Mouse (Mus musculus): ENCODE data around the gene Cacfd1.

Gene Cacfd1

GRCm38 (mm10) chr2:27026857-27027617 is 17.3 kb downstream of the Cacfd1 start:
- DNase-seq (ENCODE audit: low spot score in 2 of 2): peak; percentile 26 to 38

- DNase-seq (ENCODE audit: low spot score in 2 of 2): peak; percentile 90
These were observed 18.1 kb downstream of the Cacfd1 start, which contains the start of gene Slc2a6 for GRCm38 (mm10) chr2:27027618-27028436. Gene Slc2a6, minus strand, starts transcription at chr2:27027998.

- peak; percentile 70 to 80 for DNase-seq (ENCODE audit: low spot score in 2 of 2)
These were observed 18.8 kb downstream of the Cacfd1 start for GRCm38 (mm10) chr2:27028437-27029015.

- no peak for DNase-seq (ENCODE audit: low spot score in 2 of 2)
These were observed 22.6 kb downstream of the Cacfd1 start for GRCm38 (mm10) chr2:27032361-27032760.

GRCm38 (mm10) chr2:27036003-27036402 is 26.3 kb downstream of the Cacfd1 start:
- no peak for DNase-seq (ENCODE audit: low spot score in 2 of 2)

DNA sequence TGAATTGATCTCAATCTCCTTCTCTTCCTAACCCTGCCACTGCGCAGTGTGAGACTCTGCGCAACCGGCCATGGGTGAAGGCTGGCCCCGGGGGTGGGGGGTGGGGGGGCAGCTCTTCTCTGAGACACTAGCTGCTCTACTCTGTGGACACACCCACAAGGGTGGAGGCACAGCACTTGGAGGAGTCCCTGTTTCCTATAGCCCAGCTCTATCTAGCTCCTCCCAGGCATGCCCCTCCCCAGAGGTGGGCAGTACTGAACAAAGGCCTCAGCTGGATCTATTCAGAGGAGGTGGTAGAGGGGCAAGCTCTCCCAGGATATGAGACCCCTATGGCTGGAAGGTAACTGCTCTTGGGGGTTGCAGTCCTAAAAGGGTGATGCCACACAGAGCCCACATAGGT is 27.3 kb downstream of the Cacfd1 start:
- no peak for DNase-seq (ENCODE audit: low spot score in 2 of 2)

- DNase-seq (ENCODE audit: low spot score in 2 of 2): peak; percentile 60 to 66
These were observed 28.9 kb downstream of the Cacfd1 start for GRCm38 (mm10) chr2:27038596-27038995.

GRCm38 (mm10) chr2:27039286-27039685 is 29.6 kb downstream of the Cacfd1 start:
- DNase-seq (ENCODE audit: low spot score in 2 of 2): no peak

DNA sequence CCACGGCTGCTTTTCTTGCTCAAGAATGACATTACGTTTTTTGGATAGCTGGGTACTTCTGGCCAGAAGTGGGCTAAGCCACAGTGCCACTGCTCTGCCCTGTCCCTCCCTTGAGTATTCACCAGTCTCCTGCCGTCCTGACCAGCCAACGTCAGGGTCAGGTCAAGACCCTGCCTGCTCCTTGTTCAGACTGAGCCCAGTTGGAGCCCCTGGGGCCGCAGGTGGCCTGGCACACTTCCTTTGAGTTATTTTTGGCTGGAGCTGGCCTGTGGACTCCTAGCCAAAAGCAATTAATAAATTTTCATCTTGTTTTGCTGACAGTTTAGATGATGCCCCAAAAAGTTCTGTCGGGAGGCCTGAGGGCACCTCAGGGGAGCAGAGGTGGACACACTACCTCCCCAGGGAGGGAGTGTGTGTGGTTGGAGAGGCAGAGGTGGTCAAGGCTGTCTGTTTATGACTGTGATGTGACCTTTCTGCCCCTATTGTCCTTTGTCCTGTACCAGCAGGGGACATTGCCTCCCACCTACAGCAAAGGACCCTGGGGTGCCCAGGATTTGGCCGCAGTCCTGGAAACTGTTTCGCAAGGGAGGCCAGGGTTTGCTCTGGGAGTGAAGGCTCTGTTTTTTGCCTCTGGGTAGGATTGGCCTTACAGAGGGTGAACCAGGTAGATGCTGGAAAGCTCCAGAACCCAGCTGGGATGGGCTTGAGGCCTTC is 32.6 kb downstream of the Cacfd1 start:
- DNase-seq (ENCODE audit: low spot score in 2 of 2): no peak

- DNase-seq (ENCODE audit: low spot score in 2 of 2): peak in 1 of 2 experiments; percentile 65
These were observed 33.7 kb downstream of the Cacfd1 start for GRCm38 (mm10) chr2:27043461-27043860.

DNA sequence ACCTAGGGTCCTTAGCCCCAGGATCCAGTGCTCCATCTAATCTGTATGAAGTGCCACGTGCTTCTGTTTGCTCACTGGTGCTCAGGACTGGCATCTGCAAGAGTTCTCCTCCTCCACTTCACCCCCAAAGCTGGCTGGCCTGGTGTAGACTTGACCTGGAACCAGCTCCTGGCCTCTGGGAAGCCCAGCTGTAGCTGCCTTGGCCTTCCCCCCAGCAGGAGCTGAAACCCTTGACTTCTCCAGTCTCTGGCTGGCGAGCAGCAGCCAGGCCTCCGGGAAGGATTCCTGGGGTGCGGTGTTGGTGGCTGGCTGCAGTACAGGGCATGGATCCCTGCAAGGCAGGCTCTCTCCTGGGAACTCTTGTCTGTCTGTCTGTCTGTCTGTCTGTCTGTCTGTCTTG is 34.4 kb downstream of the Cacfd1 start:
- no peak for DNase-seq (ENCODE audit: low spot score in 2 of 2)

- DNase-seq (ENCODE audit: low spot score in 2 of 2): no peak
These were observed 34.9 kb downstream of the Cacfd1 start for GRCm38 (mm10) chr2:27044641-27045040.

GRCm38 (mm10) chr2:27045979-27046770 is 36.4 kb downstream of the Cacfd1 start:
- no peak for DNase-seq (ENCODE audit: low spot score in 2 of 2)

- DNase-seq (ENCODE audit: low spot score in 2 of 2): no peak
These were observed 39.7 kb downstream of the Cacfd1 start for GRCm38 (mm10) chr2:27049408-27049807.

- DNase-seq (ENCODE audit: low spot score in 2 of 2): no peak
These were observed 48.5 kb downstream of the Cacfd1 start for GRCm38 (mm10) chr2:27058251-27058650.

DNA sequence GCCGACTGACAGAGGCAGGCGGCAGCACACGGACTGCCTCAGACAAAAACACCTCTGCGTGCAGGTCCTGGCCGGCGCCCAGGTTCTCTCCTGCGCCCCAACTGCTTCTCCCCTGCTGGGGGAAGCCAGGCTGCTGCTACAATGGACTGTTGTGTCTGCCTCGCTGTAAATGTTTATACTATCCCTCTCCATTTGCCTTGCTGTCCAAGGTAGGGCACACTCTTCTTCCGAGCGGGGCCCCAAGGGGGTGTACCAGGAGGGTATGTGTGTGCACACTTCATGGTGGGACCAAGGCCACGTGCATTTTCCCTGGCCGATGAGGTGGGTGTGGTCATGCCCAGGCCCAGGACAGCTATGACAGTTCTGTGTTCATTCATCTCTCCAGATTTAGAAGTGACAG is 49.0 kb downstream of the Cacfd1 start:
- DNase-seq (ENCODE audit: low spot score in 2 of 2): no peak

- no peak for DNase-seq (ENCODE audit: low spot score in 2 of 2)
These were observed 49.5 kb downstream of the Cacfd1 start for GRCm38 (mm10) chr2:27059187-27059586.

DNA sequence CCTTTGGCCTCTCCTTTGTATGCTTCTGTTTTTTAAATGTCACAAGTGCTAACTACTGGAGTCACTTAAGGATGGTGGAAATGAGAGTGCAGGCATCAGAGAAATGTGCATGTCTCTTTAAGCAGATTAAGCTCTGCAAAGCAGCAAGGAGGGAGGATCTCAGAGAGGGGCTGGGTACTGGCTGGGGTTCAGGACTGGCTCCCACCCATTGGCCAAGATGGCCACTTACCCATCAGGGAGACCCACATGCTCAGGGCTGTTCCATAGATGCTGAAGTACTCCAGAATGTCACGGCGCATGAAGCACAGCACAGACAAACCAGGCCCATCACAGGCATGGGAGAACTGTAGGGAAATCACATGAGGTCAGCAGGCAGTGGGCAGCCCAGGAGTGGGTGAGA is 57.4 kb downstream of the Cacfd1 start:
- DNase-seq (ENCODE audit: low spot score in 2 of 2): no peak

DNA sequence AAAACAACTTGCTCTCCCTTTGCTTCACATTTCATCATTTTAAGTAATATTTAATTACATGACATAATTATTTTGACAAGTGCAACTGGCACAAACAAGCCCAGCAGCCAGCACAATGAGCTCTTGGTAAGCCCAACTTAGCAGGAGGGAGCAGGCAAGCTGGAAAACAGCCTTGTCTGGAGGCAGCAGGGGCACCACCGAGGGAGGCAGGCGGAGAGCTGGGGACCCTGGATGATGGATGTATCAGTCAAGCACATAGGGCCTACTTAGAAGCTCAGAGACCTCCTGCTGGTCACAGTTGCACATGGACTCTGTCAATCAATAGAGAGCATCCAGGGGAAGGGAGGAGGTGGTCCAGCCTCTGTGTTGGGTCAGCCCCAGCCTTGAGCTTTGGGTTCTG is 58.3 kb downstream of the Cacfd1 start:
- no peak for DNase-seq (ENCODE audit: low spot score in 2 of 2)

GRCm38 (mm10) chr2:27069646-27070045 is 59.9 kb downstream of the Cacfd1 start:
- DNase-seq (ENCODE audit: low spot score in 2 of 2): no peak

DNA sequence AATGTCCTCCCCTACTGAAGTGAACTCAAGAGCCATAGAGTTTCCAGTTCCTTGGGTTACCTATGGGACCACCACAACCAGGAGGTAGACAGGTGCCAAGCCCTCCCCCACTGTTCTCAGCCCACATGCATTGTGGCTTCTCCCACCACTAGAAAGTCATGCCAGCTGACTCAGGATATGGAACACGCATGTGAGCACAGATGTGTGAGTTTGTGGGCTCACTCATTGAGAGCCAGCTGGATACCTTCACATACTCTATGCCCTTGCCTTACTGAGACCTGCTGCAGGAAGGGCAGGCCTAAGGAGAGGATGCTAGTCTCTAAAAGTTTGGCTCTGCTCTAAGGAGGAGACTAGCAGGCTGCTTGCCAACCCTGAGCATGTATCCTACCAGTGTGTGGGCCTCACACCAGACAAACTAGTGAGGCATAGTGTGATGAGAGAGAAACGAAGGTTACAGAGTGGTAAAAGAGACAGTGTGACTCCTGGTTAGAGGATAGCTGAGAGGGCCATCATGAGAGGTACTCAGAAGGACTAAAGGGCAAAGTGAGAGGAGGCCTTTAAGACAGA is 60.6 kb downstream of the Cacfd1 start:
- DNase-seq (ENCODE audit: low spot score in 2 of 2): no peak

Measured in natural killer cell, adult 2 months (primary cell).